Mouse (Mus musculus) cerebellum, adult (tissue): Measurements from ENCODE around the gene Sfswap.
A peak's percentile ranks its signal among the peaks of the same experiment; 100 is the strongest.

Experiments used
- ATAC-seq: cut with Nextera tagmentation; 2 replicates; pipeline ENCODE4 v1.9.2; 2017; ENCODE audit warnings: mild to moderate bottlenecking, moderate library complexity, mixed read lengths; ENCODE audit not compliant: insufficient number of reproducible peaks, low FRiP score, low TSS enrichment

The Sfswap gene

DNA sequence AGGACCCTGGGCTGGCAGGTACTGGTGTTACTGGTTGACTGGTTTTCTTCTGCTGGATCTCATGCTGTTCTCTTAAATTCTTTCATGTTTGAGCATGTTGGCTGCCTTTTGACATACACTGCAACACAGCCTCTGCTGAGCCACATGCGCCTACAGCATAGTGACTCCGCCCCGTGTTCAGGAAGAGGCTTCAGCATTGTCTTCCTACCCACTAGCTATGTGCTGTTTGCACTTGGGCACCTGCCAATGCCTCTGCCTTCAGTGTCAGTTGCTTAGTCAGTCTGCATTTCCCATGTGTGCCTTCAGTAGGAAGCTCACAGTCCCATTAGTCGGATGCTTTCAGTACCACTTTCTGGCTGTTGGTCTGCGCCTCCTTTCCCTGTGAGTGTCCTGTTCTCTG lies 23.7 kb downstream of the Sfswap start:
- ATAC-seq, result no peak

GRCm38 (mm10) chr5:129527162-129527561 lies 26.1 kb downstream of the Sfswap start:
- no peak for ATAC-seq

DNA sequence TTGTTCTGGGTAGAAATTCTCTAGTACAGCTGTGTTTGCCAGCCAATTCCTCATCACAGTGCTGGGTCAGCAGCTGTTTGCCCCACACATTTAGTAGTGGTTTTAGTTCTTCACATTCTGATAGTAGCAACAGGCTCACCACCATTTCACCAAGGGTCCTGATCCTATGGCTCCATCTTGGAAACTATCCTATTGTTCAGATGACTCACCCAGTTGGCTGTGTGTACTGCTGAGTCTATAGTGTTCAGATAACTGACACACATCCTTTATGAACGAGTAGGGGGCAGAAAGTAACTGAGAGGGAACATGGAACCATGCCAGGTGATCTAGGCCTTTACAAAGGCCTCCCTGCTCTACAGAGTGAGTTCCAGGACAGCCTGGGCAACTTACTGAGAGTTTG lies 28.6 kb downstream of the Sfswap start:
- no peak for ATAC-seq

DNA sequence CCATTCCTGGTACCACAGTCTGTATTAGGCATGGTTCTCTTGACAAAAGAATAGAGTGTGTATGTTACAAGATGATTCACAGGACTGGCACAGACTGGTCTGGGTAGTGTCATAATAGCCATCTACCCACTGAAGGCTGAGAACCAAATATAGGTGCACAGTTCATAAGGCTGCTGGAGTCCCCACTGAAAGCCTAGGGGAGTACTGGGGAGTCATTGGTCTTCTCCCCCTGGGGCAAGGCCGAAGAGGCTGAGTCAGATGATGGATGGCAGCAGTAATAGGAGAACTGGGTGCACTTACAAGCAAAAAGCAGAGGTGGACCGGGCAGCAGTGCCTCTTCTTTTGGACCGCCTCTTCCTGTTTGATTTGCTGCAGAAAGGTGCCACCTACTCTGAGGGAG lies 32.7 kb downstream of the Sfswap start:
- no peak for ATAC-seq

GRCm38 (mm10) chr5:129534500-129534899 lies 33.5 kb downstream of the Sfswap start:
- ATAC-seq, result peak; percentile 40; the same call in 1 of the 2 replicates

GRCm38 (mm10) chr5:129535021-129535420 lies 34.0 kb downstream of the Sfswap start:
- no peak for ATAC-seq

- no peak for ATAC-seq
Measured at GRCm38 (mm10) chr5:129535431-129535830, 34.4 kb downstream of the Sfswap start.

- no peak for ATAC-seq
Measured at GRCm38 (mm10) chr5:129538826-129539225, 37.8 kb downstream of the Sfswap start.

- no peak for ATAC-seq
Measured at GRCm38 (mm10) chr5:129542236-129542635, 41.2 kb downstream of the Sfswap start.

DNA sequence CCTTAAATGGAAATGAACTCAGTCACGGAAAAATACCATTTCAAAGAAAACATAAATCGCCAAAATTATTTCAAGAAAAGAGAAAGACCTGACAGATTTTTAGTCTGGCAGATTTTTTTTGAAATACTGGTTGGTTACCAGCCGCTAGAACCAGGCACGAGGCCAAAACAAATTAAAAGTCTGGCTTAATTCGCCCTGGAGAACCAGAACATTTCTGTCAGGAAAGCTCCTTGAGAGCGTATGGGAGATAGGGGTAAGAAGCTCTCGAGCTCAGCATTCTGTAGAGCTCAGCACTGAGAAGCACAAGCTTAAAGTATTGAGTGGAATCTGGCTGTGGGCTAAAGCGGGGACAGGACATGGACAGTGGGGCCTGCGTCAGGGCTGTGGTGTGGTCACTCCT lies 44.8 kb downstream of the Sfswap start:
- no peak for ATAC-seq

GRCm38 (mm10) chr5:129549716-129550115 lies 48.7 kb downstream of the Sfswap start:
- no peak for ATAC-seq

DNA sequence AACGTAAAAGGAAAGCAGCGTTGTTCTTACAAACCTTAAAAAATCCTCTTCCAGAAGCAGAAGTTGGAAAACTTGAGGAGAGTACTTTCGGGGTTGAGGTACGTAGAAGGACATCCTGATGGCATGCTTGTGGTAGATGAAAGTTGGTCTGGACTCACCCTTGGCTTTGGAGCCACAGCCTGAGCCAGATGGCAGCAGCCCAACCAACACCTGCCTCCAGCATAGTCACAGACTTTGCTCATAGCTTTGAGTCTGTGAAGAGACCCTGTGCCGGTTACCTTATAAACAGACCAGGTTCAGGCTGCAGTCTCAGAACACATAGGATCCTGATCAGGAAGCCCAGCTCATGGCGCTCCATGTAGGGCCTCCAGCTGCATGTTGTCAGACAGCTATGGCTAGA lies 49.8 kb downstream of the Sfswap start:
- ATAC-seq, result no peak

DNA sequence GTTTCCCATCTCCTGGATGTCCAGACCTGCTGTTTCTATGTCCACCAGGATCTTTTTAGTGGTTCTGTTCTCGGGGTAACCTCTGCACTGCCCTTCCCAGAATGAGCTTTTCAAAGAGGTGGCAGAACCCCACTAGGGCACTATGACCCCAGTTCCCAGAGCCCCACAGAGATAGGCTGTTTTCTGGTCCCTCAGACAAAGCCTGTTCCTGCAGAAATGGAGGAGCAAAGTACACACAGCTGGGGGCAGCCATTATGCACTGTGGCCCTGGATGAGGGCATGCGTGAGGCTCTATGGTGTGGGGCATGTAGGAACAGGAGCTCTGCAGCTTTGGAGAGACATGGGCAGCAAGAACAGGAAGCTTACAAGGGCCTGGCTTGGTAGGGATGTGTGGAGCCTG lies 51.0 kb downstream of the Sfswap start:
- no peak for ATAC-seq

DNA sequence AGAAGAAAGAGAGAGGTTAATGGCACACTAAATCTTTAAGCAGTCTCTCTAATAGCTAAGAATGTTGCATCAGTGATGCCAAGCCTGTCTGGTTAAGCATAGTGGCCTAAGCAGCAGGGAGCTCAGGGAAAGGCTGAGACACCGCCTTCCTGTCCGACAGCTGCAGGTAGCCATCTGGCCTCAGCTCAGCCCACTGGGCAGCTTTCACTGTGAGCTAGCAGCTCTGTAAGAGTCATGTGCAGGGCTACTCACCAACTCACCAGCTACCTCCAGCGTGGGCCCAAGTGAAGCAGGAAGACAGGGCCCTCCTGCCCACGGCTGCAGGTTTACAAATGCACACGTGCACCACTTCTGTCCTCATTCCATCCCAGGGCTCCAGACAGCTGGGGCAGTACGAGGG lies 52.6 kb downstream of the Sfswap start:
- no peak for ATAC-seq

GRCm38 (mm10) chr5:129558591-129558990 lies 57.6 kb downstream of the Sfswap start:
- ATAC-seq, result no peak

DNA sequence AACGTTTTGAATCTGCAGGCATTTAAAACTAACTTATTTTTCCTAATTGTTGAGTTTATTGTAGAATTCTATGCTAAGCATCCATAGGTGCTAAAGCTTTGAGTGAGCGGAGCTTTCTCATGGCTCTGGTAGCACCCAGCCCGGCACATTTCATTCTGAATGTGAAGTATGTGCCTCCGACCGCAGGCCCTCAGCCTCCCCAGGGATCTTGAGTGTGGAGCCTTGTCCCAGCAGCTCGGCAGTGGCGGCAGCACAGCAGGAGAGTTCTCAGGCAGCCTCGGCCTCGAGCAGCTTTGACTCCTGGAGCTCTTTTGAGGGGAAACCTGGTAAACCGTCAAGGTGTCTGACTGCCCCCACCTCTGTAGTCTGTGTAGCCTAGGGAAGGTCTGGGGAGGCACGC lies 58.3 kb downstream of the Sfswap start:
- no peak for ATAC-seq

GRCm38 (mm10) chr5:129562342-129562741 lies 61.3 kb downstream of the Sfswap start:
- ATAC-seq, result peak; percentile 49; the same call in 1 of the 2 replicates

DNA sequence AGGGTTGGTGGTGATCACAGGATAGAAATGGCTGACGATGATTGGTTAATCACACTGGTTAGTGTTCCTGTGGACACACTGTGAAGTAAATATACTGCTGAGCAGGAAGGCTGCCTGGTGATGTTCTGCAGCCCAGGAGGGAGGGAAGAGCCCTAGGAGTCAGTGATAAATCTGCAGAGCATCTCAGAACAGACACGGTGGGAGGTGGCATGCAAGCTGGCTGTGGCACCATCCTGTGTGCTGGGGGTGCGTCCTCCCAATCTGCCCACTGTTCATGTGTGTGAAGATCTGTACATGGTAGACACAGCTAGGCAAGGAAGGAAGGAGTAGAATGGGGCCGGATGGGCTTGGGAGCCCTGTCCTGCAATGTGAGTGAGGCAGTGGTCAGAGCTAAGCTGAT lies 67.6 kb downstream of the Sfswap start:
- no peak for ATAC-seq

- no peak for ATAC-seq
Measured at GRCm38 (mm10) chr5:129578201-129578600, 77.2 kb downstream of the Sfswap start.

DNA sequence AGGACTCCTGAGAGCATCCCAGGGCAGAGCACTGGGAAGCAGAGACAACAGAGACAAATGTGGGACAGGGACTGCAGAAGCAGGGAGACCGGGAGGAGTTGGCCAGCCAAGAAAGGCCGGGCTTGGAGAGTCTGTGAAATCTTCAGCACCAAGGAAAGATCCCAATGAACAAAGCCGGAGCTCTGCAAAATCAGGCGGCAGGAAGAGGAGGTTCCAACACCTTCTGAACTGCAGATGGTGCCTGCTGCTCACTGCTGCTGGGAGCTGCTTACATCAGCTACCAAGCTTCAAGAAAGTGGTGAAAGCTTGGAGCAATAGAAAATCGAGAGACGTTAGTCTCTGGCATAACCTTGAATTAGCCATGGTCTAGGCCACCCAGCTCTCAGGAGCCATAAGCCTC lies 79.0 kb downstream of the Sfswap start:
- ATAC-seq, result no peak

DNA sequence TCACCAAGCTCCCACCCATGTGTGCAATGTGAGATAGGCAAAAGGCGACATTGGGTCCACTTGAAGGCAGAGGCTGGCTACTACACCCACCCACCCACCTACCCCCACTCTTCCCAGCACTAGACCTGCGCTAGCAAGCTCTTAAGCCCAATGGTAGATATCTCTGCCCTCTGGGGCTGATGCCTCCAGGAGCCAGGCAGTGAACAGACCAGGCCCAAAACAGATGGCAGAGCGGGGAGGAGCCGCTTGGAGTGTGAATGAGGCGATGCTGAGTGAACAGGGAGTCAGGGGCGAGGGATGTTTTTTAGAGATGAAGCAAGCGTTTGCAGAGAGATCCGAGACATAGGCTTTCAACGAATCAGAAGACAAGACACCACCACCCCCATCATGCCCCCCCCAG lies 79.6 kb downstream of the Sfswap start:
- ATAC-seq, result no peak

GRCm38 (mm10) chr5:129581015-129581414 lies 80.0 kb downstream of the Sfswap start:
- no peak for ATAC-seq

GRCm38 (mm10) chr5:129583331-129583730 lies 82.3 kb downstream of the Sfswap start:
- no peak for ATAC-seq
